Mouse (Mus musculus) lung, postnatal 0 days (tissue): Measurements from ENCODE around the gene Slc15a1. TPM values are rescaled to one million over a fixed set of nuclear protein-coding genes. Genes with fewer than 3 reads are reported as not detected.

Experiments
- ATAC-seq: fragments of 200-750 bp; cut with Nextera tagmentation; 2 replicates; pipeline ENCODE4 v1.8.0; 2017; ENCODE audit warnings: moderate library complexity
- DNase-seq: peaks from one replicate; pipeline ENCODE4 v3.0.0-alpha.2; 2016; ENCODE audit warnings: low spot score
- H3K27ac ChIP-seq: fragments of 300-500 bp; sonication (generic); 2 replicates; pipeline ENCODE4 v1.5.1; 2014; ENCODE audit warnings: antibody characterized with exemption, mild to moderate bottlenecking, low read length, mixed read lengths
- H3K27me3 ChIP-seq: fragments of 300-500 bp; sonication (generic); replicated peaks from 2 replicates; pipeline ENCODE4 v1.6.1; 2014; ENCODE audit warnings: low read length, mixed read lengths; ENCODE audit not compliant: insufficient read depth
- H3K36me3 ChIP-seq: fragments of 300-500 bp; sonication (generic); 2 replicates; pipeline ENCODE4 v1.6.1; 2014; ENCODE audit warnings: low read length, mixed read lengths; ENCODE audit not compliant: insufficient read depth
- H3K4me1 ChIP-seq: fragments of 300-500 bp; sonication (generic); 2 replicates; pipeline ENCODE4 v1.6.1; 2014; ENCODE audit warnings: antibody characterized with exemption, low read depth, low read length, mixed read lengths; ENCODE audit not compliant: insufficient read depth
- H3K4me2 ChIP-seq: fragments of 300-500 bp; sonication (generic); replicated peaks from 2 replicates; pipeline ENCODE4 v1.6.1; 2014; ENCODE audit warnings: low read depth, mild to moderate bottlenecking, low read length, moderate library complexity, mixed read lengths
- H3K4me3 ChIP-seq: fragments of 300-500 bp; sonication (generic); 2 replicates; pipeline ENCODE4 v1.5.1; 2014; ENCODE audit warnings: low read depth, low read length
- H3K9ac ChIP-seq: fragments of 300-500 bp; sonication (generic); replicated peaks from 2 replicates; pipeline ENCODE4 v1.6.1; 2014; ENCODE audit warnings: low read depth, mild to moderate bottlenecking
- H3K9me3 ChIP-seq: fragments of 300-500 bp; sonication (generic); 2 replicates; pipeline ENCODE4 v1.6.1; 2016; ENCODE audit warnings: low read length, mixed read lengths
- CTCF ChIP-seq: IDR thresholded peaks from 2 replicates; pipeline ENCODE4 v1.5.1; 2016; ENCODE audit warnings: antibody characterized with exemption, mild to moderate bottlenecking
- EP300 ChIP-seq: IDR thresholded peaks from 2 replicates; pipeline ENCODE4 v1.6.1; 2016; ENCODE audit warnings: antibody characterized with exemption, mild to moderate bottlenecking, control low read depth
- WGBS: fragments of 180-500 bp; shearing (Covaris S2); extraction: QIAGEN DNeasy Blood & Tissue Kit; methylation state at CpG from one replicate; pipeline ENCODE4 v1.1.7; 2014; 5-methylcytosine and 5-hydroxymethylcytosine counted together
- polyA plus RNA-seq: library from polyadenylated mRNA; unstranded; fragments of >200 nt; fragmentation: Nextera tagmentation; extraction: Ambion mirVana; gene quantifications from 2 replicates; pipeline ENCODE4 v1.2.1, GENCODE M21; 2015

Slc15a1 gene
- polyA plus RNA-seq, 1 experiment from 2014 or later = 0.98 TPM

DNA sequence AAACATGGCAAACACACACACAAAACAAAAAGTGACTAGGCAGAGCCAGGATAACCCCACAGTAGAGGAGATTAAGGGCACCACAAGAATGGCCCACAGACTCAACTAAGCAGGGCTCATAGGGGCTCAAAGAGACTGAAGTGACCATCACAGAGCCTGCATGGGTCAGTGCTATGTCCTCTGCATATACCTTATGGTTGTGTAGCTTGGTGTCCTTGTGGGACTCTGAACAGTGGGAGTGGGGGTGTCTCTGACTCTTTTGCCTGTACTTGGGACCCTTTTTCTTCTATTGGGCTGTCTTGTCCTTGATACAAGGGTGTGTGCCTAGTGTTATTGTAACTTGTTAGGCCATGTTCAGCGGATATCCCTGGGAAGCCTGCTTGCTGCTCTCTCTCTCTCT is 46.5 kb downstream of the Slc15a1 start:
- no peak overlapping the region for H3K27ac ChIP-seq
- no peak overlapping the region for H3K4me3 ChIP-seq
- no peaks in the 10 kb centered on the region for H3K36me3 ChIP-seq
- H3K9ac ChIP-seq = no peak overlapping the region
- TF ChIP-seq EP300 (no peak), CTCF (no peak)
- ATAC-seq = no peak
- DNase-seq = no peak
- H3K4me1 ChIP-seq = no peaks in the 10 kb centered on the region
- no peaks in the 10 kb centered on the region for H3K27me3 ChIP-seq
- no peak overlapping the region for H3K4me2 ChIP-seq
- no peaks in the 10 kb centered on the region for H3K9me3 ChIP-seq
- WGBS = 64% methylated on average over 1 of the region's 1 CpGs

DNA sequence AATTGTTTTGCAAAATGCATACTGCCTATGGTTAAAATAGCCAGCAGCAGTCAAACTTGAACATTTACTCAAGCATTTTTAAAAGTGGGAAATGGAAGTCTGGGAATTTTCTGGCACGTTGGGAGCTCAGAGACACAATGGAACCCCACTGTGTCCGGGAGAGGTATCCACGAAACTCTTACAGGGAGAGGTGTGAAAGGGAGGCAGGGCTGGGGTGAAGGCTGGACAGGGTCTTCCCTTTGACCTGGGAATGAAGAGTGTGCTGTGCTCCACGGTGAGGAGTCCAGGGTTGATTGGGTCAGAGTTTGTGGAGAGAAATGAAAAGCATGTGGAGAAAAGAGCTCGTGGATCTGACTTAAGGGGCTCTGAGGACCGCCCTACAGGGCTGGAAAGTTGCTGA is 47.5 kb downstream of the Slc15a1 start:
- H3K4me2 ChIP-seq = no peak overlapping the region
- H3K9me3 ChIP-seq = no peaks in the 10 kb centered on the region
- no peak for TF ChIP-seq EP300
- TF ChIP-seq CTCF = no peak
- H3K4me1 ChIP-seq = no peaks in the 10 kb centered on the region
- no peak overlapping the region for H3K4me3 ChIP-seq
- no peak overlapping the region for H3K9ac ChIP-seq
- no peaks in the 10 kb centered on the region for H3K36me3 ChIP-seq
- ATAC-seq (no peak), DNase-seq (no peak)
- no peaks in the 10 kb centered on the region for H3K27me3 ChIP-seq
- H3K27ac ChIP-seq = no peak overlapping the region
- 73% methylated on average over 6 of the region's 6 CpGs for WGBS

DNA sequence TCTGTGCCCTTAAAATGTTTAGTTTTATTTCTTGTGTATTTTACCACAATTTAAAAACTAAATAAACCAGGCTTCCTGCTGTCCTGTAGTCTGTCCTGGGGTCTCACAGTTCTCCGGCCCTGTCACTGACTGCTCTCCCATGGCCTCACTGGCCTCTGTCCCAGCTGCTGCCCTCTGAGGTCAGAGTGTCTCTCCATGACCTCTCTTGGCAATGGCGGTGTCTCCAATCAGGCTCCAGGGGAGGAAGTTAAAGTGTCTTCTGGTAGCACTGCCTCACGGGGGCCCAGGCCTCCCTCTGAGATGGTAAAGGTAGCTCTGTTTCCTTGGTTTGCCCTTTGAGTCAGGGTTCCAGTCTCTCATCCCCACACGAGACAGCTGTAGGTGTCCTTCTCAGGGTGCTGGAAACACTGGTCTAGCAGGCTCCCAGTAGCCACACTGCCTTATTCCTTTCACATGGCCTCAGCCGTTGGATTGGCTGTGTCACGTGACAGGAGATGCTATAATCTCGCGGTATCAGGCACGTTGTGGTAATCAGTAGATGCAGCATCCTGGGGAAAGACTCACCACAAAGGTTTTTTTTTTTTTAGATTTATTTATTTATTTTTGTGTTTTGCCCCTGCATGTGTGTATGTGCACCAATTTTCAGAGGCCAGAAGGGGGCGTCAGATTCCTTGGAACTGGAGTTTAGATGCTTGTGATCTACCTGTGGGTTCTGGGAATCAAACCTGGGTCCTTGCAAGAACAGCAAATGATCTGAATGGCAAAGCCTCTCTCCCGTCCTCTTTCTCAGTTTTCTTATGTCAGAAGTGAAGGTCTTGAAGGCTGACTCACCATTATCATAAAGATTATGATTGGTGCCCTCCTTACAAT is 48.4 kb downstream of the Slc15a1 start:
- Histone ChIP-seq H3K27ac (no peak overlapping the region), H3K4me3 (no peak overlapping the region), H3K4me1 (no peaks in the 10 kb centered on the region), H3K9me3 (no peaks in the 10 kb centered on the region), H3K36me3 (no peaks in the 10 kb centered on the region), H3K9ac (no peak overlapping the region), H3K27me3 (no peaks in the 10 kb centered on the region), H3K4me2 (no peak overlapping the region)
- ATAC-seq = no peak
- no peak for DNase-seq
- WGBS = 82% methylated on average over 11 of the region's 11 CpGs
- no peak for TF ChIP-seq EP300
- no peak for TF ChIP-seq CTCF

DNA sequence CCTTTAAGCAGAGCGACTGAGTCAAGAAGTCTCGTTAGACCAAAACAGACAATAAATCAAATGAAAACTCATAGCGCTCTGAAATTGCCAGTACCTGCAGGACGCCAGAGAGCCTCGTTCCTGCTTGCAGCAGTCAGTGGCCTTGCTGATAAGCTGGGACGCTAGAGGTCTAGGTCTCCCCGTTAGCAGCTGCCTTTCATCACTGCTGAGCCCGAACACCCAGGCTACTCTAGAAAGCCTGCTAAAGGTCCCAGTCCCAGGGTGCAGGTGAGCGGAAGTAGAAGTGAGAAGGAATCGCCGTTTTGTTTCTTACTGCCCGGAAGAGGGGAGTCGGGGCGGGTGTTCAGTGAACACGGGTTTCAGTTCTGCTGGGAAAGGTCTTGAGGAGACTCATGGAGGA is 49.1 kb downstream of the Slc15a1 start:
- Histone ChIP-seq H3K9ac (no peak overlapping the region), H3K36me3 (no peaks in the 10 kb centered on the region), H3K4me2 (no peak overlapping the region), H3K27ac (no peak overlapping the region), H3K9me3 (no peaks in the 10 kb centered on the region), H3K4me1 (no peaks in the 10 kb centered on the region), H3K4me3 (no peak overlapping the region), H3K27me3 (no peaks in the 10 kb centered on the region)
- ATAC-seq (no peak), DNase-seq (no peak)
- TF ChIP-seq EP300 (no peak), CTCF (no peak)
- 82% methylated on average over 15 of the region's 15 CpGs for WGBS

DNA sequence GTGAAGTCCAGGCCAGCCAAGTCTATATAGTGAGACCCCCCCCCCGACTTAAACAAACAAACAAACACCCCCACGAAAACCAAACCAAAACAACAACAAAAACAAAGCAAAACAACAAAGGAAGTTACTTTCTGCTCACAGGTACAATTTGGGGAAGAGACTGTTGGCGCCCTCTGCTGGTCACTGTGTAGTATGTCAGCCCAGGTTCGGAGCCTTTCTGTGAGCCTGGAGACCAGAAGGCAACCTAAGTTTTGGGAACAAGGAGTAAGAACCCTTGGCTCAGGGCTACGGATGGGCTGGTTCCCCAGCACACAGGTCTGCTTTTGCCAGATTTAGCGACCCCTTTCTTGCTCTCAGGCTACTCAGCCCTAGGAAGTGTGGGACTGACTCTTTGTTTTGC is 49.5 kb downstream of the Slc15a1 start:
- Histone ChIP-seq H3K36me3 (no peaks in the 10 kb centered on the region), H3K9me3 (no peaks in the 10 kb centered on the region), H3K9ac (no peak overlapping the region), H3K4me2 (no peak overlapping the region), H3K27ac (no peak overlapping the region), H3K27me3 (no peaks in the 10 kb centered on the region), H3K4me3 (no peak overlapping the region), H3K4me1 (no peaks in the 10 kb centered on the region)
- TF ChIP-seq CTCF (peak; percentile 92), EP300 (no peak)
- peak; percentile 62 for DNase-seq
- WGBS = 8% methylated on average over 6 of the region's 6 CpGs
- no peak for ATAC-seq

DNA sequence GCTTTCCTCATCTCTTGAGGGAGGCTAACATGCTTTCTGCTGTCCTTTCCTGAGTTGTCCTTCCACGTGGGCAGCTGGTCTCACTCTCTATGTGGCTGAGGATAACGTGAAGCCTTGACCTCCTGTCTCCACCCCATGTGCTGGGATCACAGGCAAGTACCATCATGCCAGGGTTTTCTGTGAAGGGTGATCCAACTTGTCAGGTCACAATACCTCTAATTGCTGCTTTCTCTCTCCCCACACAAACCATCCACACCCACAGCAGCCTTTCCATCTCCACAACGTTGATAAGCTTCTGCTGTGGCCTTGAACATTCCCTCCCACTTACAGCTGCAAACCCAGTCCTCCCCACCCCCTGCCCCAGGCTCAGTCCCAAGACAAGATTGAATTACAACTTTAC is 51.9 kb downstream of the Slc15a1 start:
- H3K36me3 ChIP-seq = no peaks in the 10 kb centered on the region
- H3K9ac ChIP-seq = no peak overlapping the region
- ATAC-seq (no peak), DNase-seq (no peak)
- no peaks in the 10 kb centered on the region for H3K4me1 ChIP-seq
- H3K4me3 ChIP-seq = no peak overlapping the region
- WGBS = 54% methylated on average over 3 of the region's 3 CpGs
- H3K27ac ChIP-seq = no peak overlapping the region
- H3K9me3 ChIP-seq = no peaks in the 10 kb centered on the region
- no peaks in the 10 kb centered on the region for H3K27me3 ChIP-seq
- no peak overlapping the region for H3K4me2 ChIP-seq
- TF ChIP-seq EP300 = no peak
- no peak for TF ChIP-seq CTCF
